Mouse (Mus musculus): ENCODE data around the gene Xpo5. TPM values are rescaled to one million over a fixed set of nuclear protein-coding genes. Genes with fewer than 3 reads are reported as not detected.

The Xpo5 gene
- total and polyA plus RNA-seq, 3 experiments = 47.5 to 93.4 (median 82.7) TPM

DNA sequence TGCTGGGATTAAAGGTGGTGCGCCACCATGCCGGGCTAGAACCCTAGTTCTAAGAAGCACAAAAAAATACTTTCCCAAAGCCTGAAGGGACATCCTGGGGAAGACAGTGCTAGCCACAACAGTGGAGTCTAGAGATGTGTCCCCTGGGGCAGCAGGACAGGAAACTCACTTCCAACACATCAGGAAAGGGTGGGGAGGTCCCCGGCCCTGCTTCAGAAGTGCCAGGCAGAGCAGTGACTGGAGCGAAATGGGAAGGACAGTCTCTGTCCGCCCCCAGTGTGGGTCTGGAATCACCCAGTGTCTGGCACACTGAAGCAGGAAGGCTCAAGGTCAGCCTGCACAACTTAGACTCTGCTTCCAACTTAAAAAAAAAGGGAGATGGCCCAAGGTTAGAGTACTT lies 70.1 kb downstream of the Xpo5 start:
- Histone ChIP-seq H3K9me3 (replicated peaks; ENCODE audit: insufficient read depth, low read length) (no peaks in the 10 kb centered on the region), H3K36me3 (ENCODE audit: control insufficient read depth in 1 of 2, insufficient read depth in 2 of 2, low read length in 2 of 2) (peaks cover 0 to 4% of the 10 kb centered on the region in 2 experiments; a peak in 1 of 4 replicates), H3K27me3 (ENCODE audit: control insufficient read depth in 1 of 2, insufficient read depth in 2 of 2, low read length in 2 of 2) (no peaks in the 10 kb centered on the region), H3K4me3 (ENCODE audit: control insufficient read depth in 1 of 2, insufficient read depth in 1 of 2, low read depth in 2 of 2, low read length in 2 of 2) (no peak overlapping the region), H3K4me1 (ENCODE audit: control insufficient read depth in 1 of 2, insufficient read depth in 2 of 2, low read length in 2 of 2) (no peaks in the 10 kb centered on the region), H3K27ac (ENCODE audit: control insufficient read depth, low read depth, low read length) (no peak overlapping the region), H3K9ac (ENCODE audit: control insufficient read depth, low read depth, low read length, poor library complexity, severe bottlenecking) (no peak overlapping the region), H3K79me2 (ENCODE audit: control insufficient read depth, insufficient read depth, low read length, poor library complexity) (no peaks in the 10 kb centered on the region)
- TF ChIP-seq USF1 (IDR thresholded peaks at IDR 0.05; ENCODE audit: low read depth, low read length) (no peak), EP300 (IDR thresholded peaks at IDR 0.05; ENCODE audit: low read depth in 1 of 2, low read length in 2 of 2) (no peak), MAZ (IDR thresholded peaks at IDR 0.05; ENCODE audit: low read depth, low read length) (no peak), CHD2 (IDR thresholded peaks at IDR 0.05; ENCODE audit: low read length) (no peak), TBP (IDR thresholded peaks at IDR 0.05; ENCODE audit: low read depth, low read length) (no peak), ZC3H11A (IDR thresholded peaks at IDR 0.05; ENCODE audit: low read depth, low read length) (no peak), POLR2AphosphoS5 (IDR thresholded peaks at IDR 0.05; ENCODE audit: borderline replicate concordance, low read depth, low read length) (no peak), BHLHE40 (IDR thresholded peaks at IDR 0.05; ENCODE audit: borderline replicate concordance, low read depth, low read length) (no peak), TAL1 (IDR thresholded peaks at IDR 0.05; ENCODE audit: low read length) (no peak), SIN3A (IDR thresholded peaks at IDR 0.05; ENCODE audit: low read length) (no peak), GABPA (IDR thresholded peaks at IDR 0.05; ENCODE audit: low read depth, low read length) (no peak), RAD21 (IDR thresholded peaks at IDR 0.05; ENCODE audit: low read depth, low read length) (no peak), USF2 (IDR thresholded peaks at IDR 0.05; ENCODE audit: borderline replicate concordance in 1 of 2, insufficient read depth in 1 of 2, low read depth in 1 of 2, low read length in 2 of 2) (no peak), POLR2AphosphoS2 (IDR thresholded peaks at IDR 0.05; ENCODE audit: low read length) (no peak), ZKSCAN1 (IDR thresholded peaks at IDR 0.05; ENCODE audit: low read depth, low read length) (no peak), ZMIZ1 (IDR thresholded peaks at IDR 0.05; ENCODE audit: low read depth, low read length) (no peak), MYB (IDR thresholded peaks at IDR 0.05; ENCODE audit: low read depth, low read length) (no peak)
- DNase-seq (ENCODE audit: low read depth, low spot score) = no peak

DNA sequence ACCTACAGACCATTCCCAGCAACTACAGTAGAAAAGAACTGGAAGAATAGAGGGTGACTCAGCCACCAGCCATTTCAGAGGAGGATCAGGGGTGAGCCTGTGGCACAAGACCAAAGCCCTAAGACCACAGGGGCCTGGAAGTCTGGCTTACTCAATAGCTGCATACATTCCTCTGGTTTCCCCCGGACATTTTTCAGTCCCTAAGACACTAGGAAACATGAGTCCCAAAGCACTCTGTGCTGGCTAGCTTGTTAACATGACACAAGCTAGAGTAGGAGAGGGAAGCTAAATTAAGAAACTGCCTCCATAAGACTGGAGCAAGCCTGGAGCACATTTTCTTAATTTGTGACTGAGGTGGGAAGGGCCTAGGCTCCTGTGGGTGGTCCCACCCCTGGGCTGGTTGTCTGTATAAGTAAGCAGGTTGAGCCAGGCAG lies 71.2 kb downstream of the Xpo5 start:
- TF ChIP-seq SMC3 (IDR thresholded peaks at IDR 0.05; ENCODE audit: low read depth, low read length) = no peak
- TF ChIP-seq CHD1 (IDR thresholded peaks at IDR 0.05; ENCODE audit: low read depth, low read length) = no peak
- no peak for TF ChIP-seq UBTF (IDR thresholded peaks at IDR 0.05; ENCODE audit: borderline replicate concordance, insufficient read depth, low read depth, low read length)
- TF ChIP-seq MAZ (IDR thresholded peaks at IDR 0.05; ENCODE audit: low read depth, low read length) = no peak
- TF ChIP-seq USF1 (IDR thresholded peaks at IDR 0.05; ENCODE audit: low read depth, low read length) = no peak
- TF ChIP-seq POLR2AphosphoS2 (IDR thresholded peaks at IDR 0.05; ENCODE audit: low read length) = no peak
- no peak for TF ChIP-seq E2F4 (IDR thresholded peaks at IDR 0.05; ENCODE audit: borderline replicate concordance, low read depth, low read length)
- no peak for TF ChIP-seq TCF12 (IDR thresholded peaks at IDR 0.05; ENCODE audit: low read depth, low read length)
- TF ChIP-seq TAL1 (IDR thresholded peaks at IDR 0.05; ENCODE audit: low read length) = no peak
- no peak for TF ChIP-seq CTCF (IDR thresholded peaks at IDR 0.05 in 2 of 3, conservative IDR thresholded peaks at IDR 0.05 in 1 of 3; ENCODE audit: control insufficient read depth in 1 of 3, insufficient read depth in 1 of 3, low read depth in 2 of 3, low read length in 3 of 3, poor library complexity in 1 of 3, severe bottlenecking in 1 of 3)
- no peak for TF ChIP-seq ZNF384 (IDR thresholded peaks at IDR 0.05; ENCODE audit: low read depth, low read length)
- no peak for TF ChIP-seq ETS1 (IDR thresholded peaks at IDR 0.05; ENCODE audit: low read depth, low read length)
- no peak for TF ChIP-seq JUND (IDR thresholded peaks at IDR 0.05; ENCODE audit: low read depth, low read length)
- no peak for TF ChIP-seq ZC3H11A (IDR thresholded peaks at IDR 0.05; ENCODE audit: low read depth, low read length)
- no peak for TF ChIP-seq SIN3A (IDR thresholded peaks at IDR 0.05; ENCODE audit: low read length)
- no peak for TF ChIP-seq USF2 (IDR thresholded peaks at IDR 0.05; ENCODE audit: borderline replicate concordance in 1 of 2, insufficient read depth in 1 of 2, low read depth in 1 of 2, low read length in 2 of 2)
- no peak for TF ChIP-seq MAFK (IDR thresholded peaks at IDR 0.05; ENCODE audit: borderline replicate concordance, low read depth, low read length)
- no peak for TF ChIP-seq GATA1 (IDR thresholded peaks at IDR 0.05; ENCODE audit: low read depth, low read length)
- no peak for TF ChIP-seq RAD21 (IDR thresholded peaks at IDR 0.05; ENCODE audit: low read depth, low read length)
- TF ChIP-seq ZKSCAN1 (IDR thresholded peaks at IDR 0.05; ENCODE audit: low read depth, low read length) = no peak
- no peak for DNase-seq (ENCODE audit: low read depth, low spot score)
- H3K4me1 ChIP-seq (ENCODE audit: control insufficient read depth in 1 of 2, insufficient read depth in 2 of 2, low read length in 2 of 2) = no peaks in the 10 kb centered on the region
- H3K4me3 ChIP-seq (ENCODE audit: control insufficient read depth in 1 of 2, insufficient read depth in 1 of 2, low read depth in 2 of 2, low read length in 2 of 2) = no peak overlapping the region
- no peaks in the 10 kb centered on the region for H3K79me2 ChIP-seq (ENCODE audit: control insufficient read depth, insufficient read depth, low read length, poor library complexity)
- no peak overlapping the region for H3K9ac ChIP-seq (ENCODE audit: control insufficient read depth, low read depth, low read length, poor library complexity, severe bottlenecking)
- H3K27me3 ChIP-seq (ENCODE audit: control insufficient read depth in 1 of 2, insufficient read depth in 2 of 2, low read length in 2 of 2) = no peaks in the 10 kb centered on the region
- peaks cover 0 to 4% of the 10 kb centered on the region in 2 experiments; a peak in 1 of 4 replicates for H3K36me3 ChIP-seq (ENCODE audit: control insufficient read depth in 1 of 2, insufficient read depth in 2 of 2, low read length in 2 of 2)
- H3K27ac ChIP-seq (ENCODE audit: control insufficient read depth, low read depth, low read length) = no peak overlapping the region
- no peaks in the 10 kb centered on the region for H3K9me3 ChIP-seq (replicated peaks; ENCODE audit: insufficient read depth, low read length)

Measured in MEL (cell line).